Mouse (Mus musculus) heart, embryonic 11.5 days (tissue): ENCODE results near the gene 4931440F15Rik. TPM values are rescaled to one million over a fixed set of nuclear protein-coding genes. Genes with fewer than 3 reads are reported as not detected.
"Not testable (repeated sequence)": the region's sequence is repeated elsewhere in the genome, so short reads cannot be mapped to it uniquely, and the experiment has no call there.

Source experiments
- ATAC-seq: fragments of 200-750 bp; cut with Nextera tagmentation; replicated peaks from 2 replicates; pipeline ENCODE4 v1.8.0; 2017; ENCODE audit warnings: moderate library complexity; ENCODE audit not compliant: insufficient number of reproducible peaks, low FRiP score, low TSS enrichment
- H3K27ac ChIP-seq: fragments of 300-500 bp; sonication (generic); 2 replicates; pipeline ENCODE4 v1.5.1; 2014; ENCODE audit warnings: mild to moderate bottlenecking, low read depth, low read length
- H3K27me3 ChIP-seq: fragments of 300-500 bp; sonication (generic); 2 replicates; pipeline ENCODE4 v1.6.1; 2014; ENCODE audit warnings: mild to moderate bottlenecking, low read length, mixed read lengths; ENCODE audit not compliant: control insufficient read depth, insufficient read depth
- H3K36me3 ChIP-seq: fragments of 300-500 bp; sonication (generic); 2 replicates; pipeline ENCODE4 v1.6.1; 2014; ENCODE audit warnings: mild to moderate bottlenecking, low read length, moderate library complexity, mixed read lengths; ENCODE audit not compliant: control insufficient read depth, insufficient read depth
- H3K4me1 ChIP-seq: fragments of 300-500 bp; sonication (generic); 2 replicates; pipeline ENCODE4 v1.6.1; 2014; ENCODE audit warnings: low read length; ENCODE audit not compliant: control insufficient read depth, insufficient read depth
- H3K4me2 ChIP-seq: fragments of 300-500 bp; sonication (generic); 2 replicates; pipeline ENCODE4 v1.6.1; 2014; ENCODE audit warnings: mild to moderate bottlenecking, moderate library complexity
- H3K4me3 ChIP-seq: fragments of 300-500 bp; sonication (generic); 2 replicates; pipeline ENCODE4 v1.5.1; 2014; ENCODE audit warnings: low read depth, low read length
- H3K9ac ChIP-seq: fragments of 300-500 bp; sonication (generic); 2 replicates; pipeline ENCODE4 v1.6.1; 2014; ENCODE audit warnings: mild to moderate bottlenecking, low read depth, low read length, moderate library complexity
- H3K9me3 ChIP-seq: fragments of 300-500 bp; sonication (generic); replicated peaks from 2 replicates; pipeline ENCODE4 v1.6.1; 2016; ENCODE audit warnings: low read length; ENCODE audit not compliant: control insufficient read depth
- WGBS: fragments of 180-500 bp; shearing (Covaris S2); extraction: QIAGEN DNeasy Blood & Tissue Kit; methylation state at CpG from one replicate; pipeline ENCODE4 v1.1.7; 2014; ENCODE audit not compliant: insufficient replicate concordance; 5-methylcytosine and 5-hydroxymethylcytosine counted together
- polyA plus RNA-seq: library from polyadenylated mRNA; unstranded; fragments of >200 nt; fragmentation: Nextera tagmentation; extraction: Ambion mirVana; gene quantifications from 2 replicates; pipeline ENCODE4 v1.2.1, GENCODE M21; 2014

4931440F15Rik gene
- polyA plus RNA-seq, 1 experiment from 2014 or later = 0.21 TPM

GRCm38 (mm10) chr11:29827729-29828128 lies 2.3 kb upstream of the 4931440F15Rik start:
- no peak overlapping the region for H3K4me2 ChIP-seq
- no peak overlapping the region for H3K9ac ChIP-seq
- WGBS = 70% methylated on average over 2 of the region's 2 CpGs
- H3K9me3 ChIP-seq = no peaks in the 10 kb centered on the region
- H3K4me3 ChIP-seq = no peak overlapping the region
- H3K4me1 ChIP-seq = peaks cover 15% of the 10 kb centered on the region
- peaks cover 13% of the 10 kb centered on the region; the same call in 1 of the 2 replicates for H3K27me3 ChIP-seq
- no peak overlapping the region for H3K27ac ChIP-seq
- no peak for ATAC-seq
- no peaks in the 10 kb centered on the region for H3K36me3 ChIP-seq

- Histone ChIP-seq H3K4me3 (no peak overlapping the region), H3K9me3 (no peaks in the 10 kb centered on the region), H3K9ac (no peak overlapping the region), H3K4me1 (peaks cover 15% of the 10 kb centered on the region), H3K27ac (0 out of 2 replicates have a peak overlapping the region, but pooled peaks have one; percentile 29), H3K36me3 (no peaks in the 10 kb centered on the region), H3K4me2 (no peak overlapping the region), H3K27me3 (peaks cover 13% of the 10 kb centered on the region; the same call in 1 of the 2 replicates)
- 84% methylated on average over 1 of the region's 1 CpGs for WGBS
- ATAC-seq = no peak
Measured at GRCm38 (mm10) chr11:29826001-29826400, 533 bp upstream of the 4931440F15Rik start.

GRCm38 (mm10) chr11:29824474-29825270 lies 796 bp downstream of the 4931440F15Rik start:
- Histone ChIP-seq H3K4me2 (peak overlapping the region; percentile 68), H3K4me3 (peak overlapping the region; percentile 41), H3K4me1 (peaks cover 15% of the 10 kb centered on the region), H3K27me3 (peaks cover 13% of the 10 kb centered on the region; the same call in 1 of the 2 replicates)
- not testable (repeated sequence) for H3K36me3 ChIP-seq, H3K27ac ChIP-seq, H3K9ac ChIP-seq, ATAC-seq, H3K9me3 ChIP-seq
- 8% methylated on average over 62 of the region's 62 CpGs for WGBS

GRCm38 (mm10) chr11:29823141-29823540 lies 2.3 kb downstream of the 4931440F15Rik start:
- peaks cover 13% of the 10 kb centered on the region; the same call in 1 of the 2 replicates for H3K27me3 ChIP-seq
- no peaks in the 10 kb centered on the region for H3K9me3 ChIP-seq
- H3K36me3 ChIP-seq = no peaks in the 10 kb centered on the region
- H3K4me2 ChIP-seq = no peak overlapping the region
- 81% methylated on average over 2 of the region's 2 CpGs for WGBS
- no peak overlapping the region for H3K9ac ChIP-seq
- H3K27ac ChIP-seq = no peak overlapping the region
- H3K4me3 ChIP-seq = no peak overlapping the region
- peaks cover 15% of the 10 kb centered on the region for H3K4me1 ChIP-seq
- no peak for ATAC-seq

GRCm38 (mm10) chr11:29815670-29816069 lies 9.8 kb downstream of the 4931440F15Rik start:
- no peak overlapping the region for H3K4me2 ChIP-seq
- no peaks in the 10 kb centered on the region for H3K9me3 ChIP-seq
- H3K27me3 ChIP-seq = no peaks in the 10 kb centered on the region
- no peak overlapping the region for H3K9ac ChIP-seq
- no peak overlapping the region for H3K4me3 ChIP-seq
- H3K27ac ChIP-seq = peak overlapping the region; percentile 89
- no peak for ATAC-seq
- H3K4me1 ChIP-seq = peaks cover 14% of the 10 kb centered on the region
- H3K36me3 ChIP-seq = no peaks in the 10 kb centered on the region

- Histone ChIP-seq H3K4me3 (no peak overlapping the region), H3K9ac (no peak overlapping the region), H3K27me3 (no peaks in the 10 kb centered on the region), H3K9me3 (no peaks in the 10 kb centered on the region), H3K27ac (peak overlapping the region; percentile 89), H3K4me1 (peaks cover 14% of the 10 kb centered on the region), H3K4me2 (no peak overlapping the region), H3K36me3 (no peaks in the 10 kb centered on the region)
- 23% methylated on average over 3 of the region's 3 CpGs for WGBS
- ATAC-seq = peak; percentile 95
Measured at GRCm38 (mm10) chr11:29815261-29815660, 10.2 kb downstream of the 4931440F15Rik start.

GRCm38 (mm10) chr11:29813267-29813666 lies 12.2 kb downstream of the 4931440F15Rik start:
- 72% methylated on average over 1 of the region's 1 CpGs for WGBS
- Histone ChIP-seq H3K27me3 (no peaks in the 10 kb centered on the region), H3K9me3 (no peaks in the 10 kb centered on the region), H3K4me2 (no peak overlapping the region), H3K4me3 (no peak overlapping the region), H3K36me3 (no peaks in the 10 kb centered on the region), H3K9ac (no peak overlapping the region), H3K4me1 (peaks cover 24% of the 10 kb centered on the region), H3K27ac (no peak overlapping the region)
- no peak for ATAC-seq

- H3K9me3 ChIP-seq = no peaks in the 10 kb centered on the region
- 67% methylated on average over 3 of the region's 3 CpGs for WGBS
- no peak overlapping the region for H3K27ac ChIP-seq
- no peaks in the 10 kb centered on the region for H3K27me3 ChIP-seq
- peaks cover 24% of the 10 kb centered on the region for H3K4me1 ChIP-seq
- H3K36me3 ChIP-seq = no peaks in the 10 kb centered on the region
- H3K4me2 ChIP-seq = no peak overlapping the region
- H3K9ac ChIP-seq = no peak overlapping the region
- H3K4me3 ChIP-seq = no peak overlapping the region
- no peak for ATAC-seq
Measured at GRCm38 (mm10) chr11:29812475-29812874, 13.0 kb downstream of the 4931440F15Rik start.

- Histone ChIP-seq H3K27ac (no peak overlapping the region), H3K27me3 (no peaks in the 10 kb centered on the region), H3K4me3 (no peak overlapping the region), H3K4me1 (peaks cover 20% of the 10 kb centered on the region), H3K9ac (no peak overlapping the region), H3K9me3 (no peaks in the 10 kb centered on the region), H3K4me2 (no peak overlapping the region), H3K36me3 (no peaks in the 10 kb centered on the region)
- ATAC-seq = no peak
- 78% methylated on average over 3 of the region's 3 CpGs for WGBS
Measured at GRCm38 (mm10) chr11:29810324-29810723, 15.1 kb downstream of the 4931440F15Rik start.
